ENCODE assay signal across 9 mouse cellular contexts in the genomic region with DNA sequence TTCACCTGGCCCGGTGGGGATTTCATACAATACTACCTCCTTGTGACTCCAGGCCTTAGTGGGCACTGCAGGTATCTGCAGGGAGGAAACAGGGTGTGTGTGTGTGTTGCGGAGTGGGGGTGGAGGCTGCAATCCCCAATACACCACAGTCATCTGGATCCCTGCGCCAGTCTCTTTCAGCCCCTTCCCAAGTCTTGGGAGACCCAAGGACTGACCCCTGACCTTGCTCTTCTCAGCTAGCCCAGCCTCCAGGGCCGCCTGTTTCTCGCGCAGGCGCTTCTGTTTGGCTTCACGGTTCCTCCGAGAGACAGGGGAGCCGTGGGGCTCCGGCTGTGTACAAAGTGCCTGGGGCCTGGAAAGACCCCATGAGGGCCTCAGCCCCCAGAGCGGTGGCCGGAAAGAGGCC. TPM values are rescaled to one million over a fixed set of nuclear protein-coding genes. Genes with fewer than 3 reads are reported as not detected.
DNase-seq lines count a peak whose midpoint lies in the region; ATAC-seq lines count a peak whose summit lies in the region.
"Had no signal": no experiment of that assay in that cellular context is flagged by ENCODE, and none has a peak within 500 bp of the region (broad histone marks: within the 10 kb centered on the region; RNA-seq: fewer than 3 reads in every experiment).

No protein-coding gene starts in this region.

- no peaks in the 10 kb centered on the region for H3K9me3 ChIP-seq in forebrain, embryonic 14.5 days (replicated peaks; ENCODE audit: control insufficient read depth, low read length)
- H3K9me3 ChIP-seq in midbrain, embryonic 16.5 days (replicated peaks; ENCODE audit: control insufficient read depth, low read length, poor library complexity, severe bottlenecking): no peaks in the 10 kb centered on the region

- H3K27me3 ChIP-seq in forebrain, embryonic 14.5 days (replicated peaks; ENCODE audit: control insufficient read depth, insufficient read depth, low read length): no peaks in the 10 kb centered on the region
- H3K27me3 ChIP-seq in midbrain, embryonic 16.5 days (ENCODE audit: control insufficient read depth, insufficient read depth, low read depth, low read length): no peaks in the 10 kb centered on the region

- peaks cover 19% of the 10 kb centered on the region for H3K36me3 ChIP-seq in forebrain, embryonic 14.5 days (ENCODE audit: control insufficient read depth, insufficient read depth, low read length)
- peaks cover 4% of the 10 kb centered on the region; the same call in 1 of the 2 replicates for H3K36me3 ChIP-seq in midbrain, embryonic 16.5 days (ENCODE audit: control insufficient read depth, insufficient read depth, low read length)

- WGBS in forebrain, embryonic 14.5 days: 4% methylated on average over 13 of the region's 13 CpGs
- WGBS in midbrain, embryonic 16.5 days: 6% methylated on average over 13 of the region's 13 CpGs

- H3K9ac ChIP-seq in forebrain, embryonic 14.5 days (ENCODE audit: low read length): peak overlapping the region; percentile 85
- H3K9ac ChIP-seq in midbrain, embryonic 16.5 days (ENCODE audit: low read depth, low read length): peak overlapping the region; percentile 86

- H3K4me2 ChIP-seq in forebrain, embryonic 14.5 days (ENCODE audit: low read length): peak overlapping the region; percentile 90
- peak overlapping the region; percentile 81 for H3K4me2 ChIP-seq in midbrain, embryonic 16.5 days (ENCODE audit: low read length)

- peak; percentile 49 for DNase-seq in adrenal gland, postnatal 14 days
- no peak for DNase-seq in adrenal gland, adult 2 months
- peak; percentile 48 for DNase-seq in ovary, postnatal 10 days (ENCODE audit: low spot score)
- no peak for DNase-seq in ovary, postnatal 36 days (ENCODE audit: low spot score)
- peak; percentile 41 for DNase-seq in forebrain, embryonic 14.5 days (ENCODE audit: low spot score)
- peak; percentile 55 to 73 for DNase-seq in kidney, postnatal 4 days
- DNase-seq in cerebellum, adult 9-10 months: no peak

- H3K4me3 ChIP-seq in forebrain, embryonic 14.5 days (ENCODE audit: low read depth, low read length): peak overlapping the region; percentile 69
- H3K4me3 ChIP-seq in midbrain, embryonic 16.5 days (ENCODE audit: low read depth, low read length): peak overlapping the region; percentile 55

- ATAC-seq in forebrain, embryonic 14.5 days: peak; percentile 63
- no peak; the same call in none of the 2 replicates for ATAC-seq in midbrain, embryonic 16.5 days

- peak overlapping the region; percentile 71 for H3K27ac ChIP-seq in forebrain, embryonic 14.5 days (ENCODE audit: low read depth, low read length)
- H3K27ac ChIP-seq in midbrain, embryonic 16.5 days (ENCODE audit: low read length): peak overlapping the region; percentile 87

- peaks cover 8% of the 10 kb centered on the region for H3K4me1 ChIP-seq in forebrain, embryonic 14.5 days (ENCODE audit: control insufficient read depth, insufficient read depth, low read length)
- H3K4me1 ChIP-seq in midbrain, embryonic 16.5 days (ENCODE audit: control insufficient read depth, insufficient read depth, low read length): peaks cover 12% of the 10 kb centered on the region

RNA-seq across cellular contexts. Expression of a gene that starts 0.5 kb away (rescaled TPM):
- 49.6 and 52.0 TPM in 2 replicates for total RNA-seq in adrenal gland, postnatal 14 days (2021)
- 10 to 100 TPM; 36.4 to 38.6 TPM for total RNA-seq in adrenal gland, adult 2 months (2021)
- 75.5 and 77.3 TPM in 2 replicates for polyA plus RNA-seq in adrenal gland, adult 2 months (2012; rRNA removed)
- 9.3 and 11.5 TPM in 2 replicates for polyA plus RNA-seq in forebrain, embryonic 14.5 days (2014; fragmentation: Nextera tagmentation; extraction: Ambion mirVana)
- 15.1 and 15.3 TPM in 2 replicates for polyA plus RNA-seq in midbrain, embryonic 16.5 days (2015; fragmentation: Nextera tagmentation; extraction: Ambion mirVana)

RNA-seq across cellular contexts. Expression of a gene that starts 6.7 kb away (rescaled TPM):
- total RNA-seq in adrenal gland, postnatal 14 days (2021): 24.3 and 24.7 TPM in 2 replicates
- 10 to 100 TPM; 18.6 to 25.3 TPM for total RNA-seq in adrenal gland, adult 2 months (2021)
- 22.5 and 23.4 TPM in 2 replicates for polyA plus RNA-seq in adrenal gland, adult 2 months (2012; rRNA removed)
- polyA plus RNA-seq in forebrain, embryonic 14.5 days (2014; fragmentation: Nextera tagmentation; extraction: Ambion mirVana): 36.9 and 38.2 TPM in 2 replicates
- 26.5 and 27.3 TPM in 2 replicates for polyA plus RNA-seq in midbrain, embryonic 16.5 days (2015; fragmentation: Nextera tagmentation; extraction: Ambion mirVana)

RNA-seq across cellular contexts. Expression of a gene that starts 23.4 kb away (rescaled TPM):
- not detected in 2 replicates for total RNA-seq in adrenal gland, postnatal 14 days (2021)
- not detected for total RNA-seq in adrenal gland, adult 2 months (2021)
- polyA plus RNA-seq in adrenal gland, adult 2 months (2012; rRNA removed): 0.18 TPM in 1 of 2 replicates, not detected in the other
- polyA plus RNA-seq in forebrain, embryonic 14.5 days (2014; fragmentation: Nextera tagmentation; extraction: Ambion mirVana): not detected in 2 replicates
- 0.07 and 0.14 TPM in 2 replicates for polyA plus RNA-seq in midbrain, embryonic 16.5 days (2015; fragmentation: Nextera tagmentation; extraction: Ambion mirVana)
- total RNA-seq: left cerebral cortex, adult 18-20 months had no signal

RNA-seq across cellular contexts. Expression of a gene that starts 37.6 kb away (rescaled TPM):
- total RNA-seq in adrenal gland, postnatal 14 days (2021): 36.3 and 36.4 TPM in 2 replicates
- 10 to 100 TPM; 30.0 to 58.8 TPM for total RNA-seq in adrenal gland, adult 2 months (2021)
- polyA plus RNA-seq in adrenal gland, adult 2 months (2012; rRNA removed): 58.0 and 61.6 TPM in 2 replicates
- 62.0 and 74.5 TPM in 2 replicates for polyA plus RNA-seq in forebrain, embryonic 14.5 days (2014; fragmentation: Nextera tagmentation; extraction: Ambion mirVana)
- polyA plus RNA-seq in midbrain, embryonic 16.5 days (2015; fragmentation: Nextera tagmentation; extraction: Ambion mirVana): 87.8 and 103 TPM in 2 replicates

RNA-seq across cellular contexts. Expression of a gene that starts 40.4 kb away (rescaled TPM):
- total RNA-seq in adrenal gland, postnatal 14 days (2021): not detected in 2 replicates
- not detected for total RNA-seq in adrenal gland, adult 2 months (2021)
- not detected in 2 replicates for polyA plus RNA-seq in adrenal gland, adult 2 months (2012; rRNA removed)
- polyA plus RNA-seq in forebrain, embryonic 14.5 days (2014; fragmentation: Nextera tagmentation; extraction: Ambion mirVana): not detected in 2 replicates
- not detected in 2 replicates for polyA plus RNA-seq in midbrain, embryonic 16.5 days (2015; fragmentation: Nextera tagmentation; extraction: Ambion mirVana)
- total RNA-seq: left cerebral cortex, adult 18-20 months had no signal

Comparison
In these comparisons a context has a peak if more than half of its experiments do, and no peak if none do; other contexts are left out.
1. DNase-seq: peak in adrenal gland, postnatal 14 days (single experiment), ovary, postnatal 10 days (single experiment), forebrain, embryonic 14.5 days (single experiment) and kidney, postnatal 4 days (2 of 2); none in adrenal gland, adult 2 months (single experiment), ovary, postnatal 36 days (single experiment) and cerebellum, adult 9-10 months (single experiment).